Mouse (Mus musculus) ovary, postnatal 10 days (tissue): ENCODE results near the gene Ctdsp1.

Experiments
- DNase-seq: peaks from one replicate; pipeline ENCODE4 v3.0.0; 2022; ENCODE audit warnings: low spot score

Ctdsp1 gene

GRCm38 (mm10) chr1:74397268-74397918 lies 6.1 kb downstream of the Ctdsp1 start:
- peak; percentile 97 for DNase-seq

- no peak for DNase-seq
Observed at GRCm38 (mm10) chr1:74397919-74398451, 6.7 kb downstream of the Ctdsp1 start.

GRCm38 (mm10) chr1:74400531-74400930 lies 9.2 kb downstream of the Ctdsp1 start:
- no peak for DNase-seq

GRCm38 (mm10) chr1:74401015-74401702 lies 9.8 kb downstream of the Ctdsp1 start:
- no peak for DNase-seq

GRCm38 (mm10) chr1:74404206-74404605 lies 12.9 kb downstream of the Ctdsp1 start:
- DNase-seq, result no peak

GRCm38 (mm10) chr1:74408589-74409504 lies 17.5 kb downstream of the Ctdsp1 start, which contains the start of gene Vil1:
Vil1 (plus strand) TSS chr1:74409376.
- DNase-seq, result no peak

GRCm38 (mm10) chr1:74411753-74412325 lies 20.5 kb downstream of the Ctdsp1 start:
- no peak for DNase-seq

- DNase-seq, result no peak
Observed at GRCm38 (mm10) chr1:74412711-74413110, 21.4 kb downstream of the Ctdsp1 start.

GRCm38 (mm10) chr1:74415143-74415542 lies 23.8 kb downstream of the Ctdsp1 start:
- DNase-seq, result no peak

- no peak for DNase-seq
Observed at GRCm38 (mm10) chr1:74418747-74419439, 27.6 kb downstream of the Ctdsp1 start.

GRCm38 (mm10) chr1:74419440-74419794 lies 28.1 kb downstream of the Ctdsp1 start:
- no peak for DNase-seq

GRCm38 (mm10) chr1:74423147-74423546 lies 31.8 kb downstream of the Ctdsp1 start:
- no peak for DNase-seq

GRCm38 (mm10) chr1:74425845-74426244 lies 34.5 kb downstream of the Ctdsp1 start:
- DNase-seq, result no peak

GRCm38 (mm10) chr1:74433220-74433619 lies 41.9 kb downstream of the Ctdsp1 start:
- DNase-seq, result no peak

- DNase-seq, result no peak
Observed at GRCm38 (mm10) chr1:74434596-74434995, 43.3 kb downstream of the Ctdsp1 start.

GRCm38 (mm10) chr1:74435563-74435962 lies 44.3 kb downstream of the Ctdsp1 start:
- no peak for DNase-seq

GRCm38 (mm10) chr1:74437702-74438427 lies 46.6 kb downstream of the Ctdsp1 start:
- no peak for DNase-seq

- DNase-seq, result no peak
Observed at GRCm38 (mm10) chr1:74439166-74439876, 48.0 kb downstream of the Ctdsp1 start.

GRCm38 (mm10) chr1:74444538-74444937 lies 53.2 kb downstream of the Ctdsp1 start:
- DNase-seq, result no peak
